Mouse (Mus musculus) splenic B cell, adult 2 months (primary cell): ENCODE results near the gene Ccdc96.

Experiments
- DNase-seq: peaks from one replicate; pipeline ENCODE4 v3.0.0-alpha.2; 2011; ENCODE audit warnings: low read depth, low spot score
- H3K27me3 ChIP-seq: 2 replicates; pipeline ENCODE4 v1.6.1; 2012; ENCODE audit warnings: mild to moderate bottlenecking, low read length, moderate library complexity, mixed read lengths; ENCODE audit not compliant: control insufficient read depth, poor library complexity, insufficient read depth, severe bottlenecking
- H3K36me3 ChIP-seq: 2 replicates; pipeline ENCODE4 v1.6.1; 2012; ENCODE audit warnings: mild to moderate bottlenecking, low read length, moderate library complexity, mixed read lengths; ENCODE audit not compliant: control insufficient read depth, poor library complexity, insufficient read depth, severe bottlenecking

Ccdc96 gene

GRCm38 (mm10) chr5:36462810-36463209 is 21.6 kb upstream of the Ccdc96 start:
- no peaks in the 10 kb centered on the region for H3K36me3 ChIP-seq
- no peaks in the 10 kb centered on the region; the same call in 1 of the 2 replicates for H3K27me3 ChIP-seq
- peak; percentile 87 for DNase-seq

GRCm38 (mm10) chr5:36463391-36463790 is 21.0 kb upstream of the Ccdc96 start:
- Histone ChIP-seq H3K27me3 (no peaks in the 10 kb centered on the region; the same call in 1 of the 2 replicates), H3K36me3 (no peaks in the 10 kb centered on the region)
- DNase-seq, result no peak

DNA sequence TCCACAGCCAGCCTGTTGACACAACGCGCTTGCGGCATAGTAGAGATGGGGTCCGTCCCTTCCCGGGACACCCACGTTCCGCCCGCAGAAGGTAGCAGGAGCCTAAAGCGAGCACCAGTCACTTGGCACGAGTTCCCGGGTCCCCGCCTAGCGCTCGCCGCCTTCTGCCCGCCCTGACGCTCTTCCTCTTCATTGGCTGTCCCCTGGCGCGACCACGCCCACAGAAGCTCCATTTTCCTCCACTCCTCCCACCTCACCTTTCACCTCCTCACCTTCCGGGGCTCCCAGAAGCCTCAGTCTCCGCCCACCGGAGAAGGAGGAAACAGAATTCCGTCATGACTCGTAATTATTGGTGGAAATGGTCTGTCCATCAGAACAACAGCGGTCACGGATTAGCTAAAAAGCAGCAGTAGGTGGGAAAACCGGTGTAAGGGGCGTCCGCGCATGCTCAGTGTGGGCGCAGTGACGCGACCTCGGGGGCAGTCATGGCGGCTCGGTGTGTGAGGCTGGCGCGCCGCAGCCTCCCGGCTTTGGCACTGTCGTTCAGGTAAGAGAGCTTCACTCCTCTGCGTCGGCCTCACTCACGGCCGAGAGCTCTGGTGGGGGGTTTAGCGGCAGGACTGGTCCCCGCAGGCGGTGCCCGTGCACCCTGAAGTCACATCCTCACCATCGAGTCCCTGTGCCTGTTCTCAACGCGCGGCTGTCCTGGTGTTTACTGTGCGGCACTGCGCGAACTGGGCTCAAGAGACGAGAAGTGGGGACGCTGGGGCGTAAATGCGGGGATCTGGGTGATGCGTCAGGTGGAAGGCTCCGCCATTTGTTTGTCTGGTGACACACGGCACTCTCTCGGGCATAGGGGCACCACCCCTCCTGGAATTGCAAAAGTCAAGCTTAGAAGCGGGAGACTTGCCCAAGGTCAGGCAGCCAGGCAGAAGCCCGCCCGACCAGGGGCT is 19.4 kb upstream of the Ccdc96 start, which contains the start of gene Grpel1:
TSS of gene Grpel1 (plus strand) at position 290 of the 953 bp plus-strand sequence.
- peak; percentile 99 for DNase-seq
- Histone ChIP-seq H3K36me3 (no peaks in the 10 kb centered on the region; the same call in 1 of the 2 replicates), H3K27me3 (no peaks in the 10 kb centered on the region)

DNA sequence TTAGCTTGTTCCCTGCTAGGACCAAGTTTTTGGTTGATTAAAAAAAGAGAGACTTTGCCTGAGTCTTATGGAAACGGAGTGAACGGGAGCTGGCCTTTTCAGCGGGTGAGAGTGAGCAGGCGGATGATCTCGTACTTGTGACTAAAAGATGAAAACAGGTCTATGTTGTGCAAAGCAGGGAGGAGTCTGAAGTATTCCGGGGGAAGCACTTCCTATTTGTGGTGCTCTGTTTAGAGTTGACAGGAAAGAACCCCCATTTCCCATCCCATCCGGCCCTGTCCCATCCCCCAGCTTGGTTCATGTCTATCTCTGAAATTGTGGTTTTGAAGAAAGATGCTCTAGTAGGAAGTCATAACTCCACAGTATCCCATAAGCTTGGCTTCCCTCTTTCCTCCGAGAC is 18.5 kb upstream of the Ccdc96 start:
- DNase-seq, result no peak
- Histone ChIP-seq H3K27me3 (no peaks in the 10 kb centered on the region), H3K36me3 (peaks cover 1% of the 10 kb centered on the region; the same call in 1 of the 2 replicates)

DNA sequence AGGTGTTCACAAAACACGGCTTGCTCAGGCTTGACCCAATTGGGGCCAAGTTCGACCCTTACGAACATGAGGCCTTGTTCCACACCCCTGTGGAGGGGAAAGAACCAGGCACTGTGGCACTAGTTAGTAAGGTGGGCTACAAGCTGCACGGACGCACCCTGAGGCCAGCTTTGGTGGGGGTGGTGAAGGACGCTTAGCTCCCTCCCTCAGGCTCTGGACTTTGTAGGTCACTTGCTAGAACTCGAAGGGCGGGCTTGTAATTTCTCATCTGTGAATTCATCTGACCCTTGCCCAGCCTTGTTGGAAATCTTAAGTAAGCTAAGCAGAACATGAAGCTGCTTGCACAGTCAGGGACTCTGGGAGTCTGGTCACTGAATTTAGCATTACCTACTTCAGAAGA is 13.2 kb upstream of the Ccdc96 start:
- Histone ChIP-seq H3K36me3 (peaks cover 15% of the 10 kb centered on the region), H3K27me3 (no peaks in the 10 kb centered on the region)
- DNase-seq, result no peak

DNA sequence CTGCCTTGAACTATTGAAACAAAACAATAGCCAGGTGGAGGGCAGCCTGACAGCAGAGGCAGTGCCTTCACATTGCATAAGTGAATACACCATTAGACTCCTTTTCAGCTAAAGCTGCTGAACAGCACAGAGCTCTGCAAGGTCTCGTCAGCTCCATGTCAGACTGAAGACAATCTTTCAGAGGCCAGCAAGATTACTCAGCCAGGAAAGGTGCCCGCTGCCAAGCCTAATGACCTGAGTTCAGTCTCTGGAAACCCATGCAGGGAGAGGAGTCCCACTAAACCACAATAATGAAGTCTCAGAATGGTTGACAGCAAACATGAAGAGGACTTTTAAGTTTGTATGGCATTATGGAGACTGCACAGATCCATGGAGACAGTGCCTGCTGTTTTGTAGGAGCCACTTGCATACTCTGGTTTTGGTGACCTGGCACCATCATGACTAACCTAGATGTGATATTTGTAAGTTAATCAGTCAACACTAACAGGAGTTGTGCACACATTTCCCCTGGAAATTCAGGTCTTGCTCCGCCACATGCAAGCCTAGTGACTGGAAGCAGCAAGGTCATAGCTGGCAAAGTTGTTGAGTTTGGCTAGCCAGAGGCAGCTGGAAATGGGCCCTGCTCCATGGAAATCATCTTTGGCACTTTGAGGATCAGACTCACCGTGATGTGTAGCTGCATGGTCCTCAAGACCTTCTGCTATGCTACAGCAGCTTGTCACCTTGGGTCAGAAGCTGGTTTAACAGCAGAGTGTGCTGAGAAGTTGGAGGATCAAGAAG is 11.3 kb upstream of the Ccdc96 start:
- Histone ChIP-seq H3K27me3 (no peaks in the 10 kb centered on the region), H3K36me3 (peaks cover 17% of the 10 kb centered on the region)
- no peak for DNase-seq

- peaks cover 17% of the 10 kb centered on the region for H3K36me3 ChIP-seq
- no peaks in the 10 kb centered on the region for H3K27me3 ChIP-seq
- peak; percentile 90 for DNase-seq
These were observed 10.1 kb upstream of the Ccdc96 start for GRCm38 (mm10) chr5:36474283-36474682.

GRCm38 (mm10) chr5:36477486-36477885 is 6.9 kb upstream of the Ccdc96 start:
- DNase-seq, result no peak
- H3K36me3 ChIP-seq, result peaks cover 7% of the 10 kb centered on the region
- no peaks in the 10 kb centered on the region for H3K27me3 ChIP-seq

DNA sequence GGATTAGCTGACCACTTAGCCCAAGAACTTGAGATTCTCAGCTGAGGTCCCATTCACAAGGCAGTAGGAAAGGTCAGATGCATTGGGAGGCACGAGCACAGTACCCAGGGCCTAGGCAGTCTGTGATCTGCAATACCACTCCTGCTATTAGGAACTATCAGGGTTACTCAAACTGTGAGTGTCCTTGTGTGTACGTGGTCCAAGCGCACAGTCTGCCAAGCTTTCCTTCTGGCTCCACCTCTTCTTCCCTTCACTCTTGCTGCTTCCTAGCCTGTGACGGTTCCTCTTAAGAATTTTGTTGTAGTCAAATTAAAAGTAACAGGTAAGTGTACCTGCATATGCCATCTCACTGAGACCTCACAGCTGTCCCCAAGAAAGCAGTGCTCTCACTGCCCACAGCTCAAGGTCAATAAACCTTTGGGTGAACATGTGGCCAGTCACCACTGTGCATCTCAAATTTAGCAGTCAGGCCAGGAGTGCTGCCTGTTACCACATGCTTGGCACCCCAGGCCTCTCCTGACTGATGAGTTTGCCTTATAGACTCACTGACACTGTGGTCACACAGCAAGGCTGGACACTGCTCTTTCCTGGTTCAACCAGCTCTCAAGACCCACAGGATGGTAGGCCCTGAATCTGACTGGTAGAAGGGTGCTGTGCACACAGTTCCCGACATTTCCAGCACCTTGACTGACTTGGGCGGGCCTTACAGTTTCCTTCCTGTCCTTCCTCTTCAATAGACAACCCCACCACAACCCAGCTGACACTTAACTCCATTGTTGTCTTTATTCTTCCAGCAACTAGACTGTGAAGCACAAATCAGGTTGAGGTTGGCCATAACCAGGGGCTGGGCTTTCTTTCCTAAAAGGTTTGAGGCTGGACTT is 5.6 kb upstream of the Ccdc96 start:
- peaks cover 4% of the 10 kb centered on the region for H3K36me3 ChIP-seq
- no peak for DNase-seq
- no peaks in the 10 kb centered on the region for H3K27me3 ChIP-seq

- no peak for DNase-seq
- Histone ChIP-seq H3K36me3 (peaks cover 4% of the 10 kb centered on the region), H3K27me3 (no peaks in the 10 kb centered on the region)
These were observed 4.7 kb upstream of the Ccdc96 start for GRCm38 (mm10) chr5:36479735-36480134.

GRCm38 (mm10) chr5:36480398-36480797 is 4.0 kb upstream of the Ccdc96 start:
- no peaks in the 10 kb centered on the region for H3K27me3 ChIP-seq
- peaks cover 4% of the 10 kb centered on the region for H3K36me3 ChIP-seq
- DNase-seq, result peak; percentile 85

- Histone ChIP-seq H3K36me3 (peaks cover 3% of the 10 kb centered on the region), H3K27me3 (no peaks in the 10 kb centered on the region)
- peak; percentile 49 for DNase-seq
These were observed 3.3 kb upstream of the Ccdc96 start for GRCm38 (mm10) chr5:36481114-36481513.

DNA sequence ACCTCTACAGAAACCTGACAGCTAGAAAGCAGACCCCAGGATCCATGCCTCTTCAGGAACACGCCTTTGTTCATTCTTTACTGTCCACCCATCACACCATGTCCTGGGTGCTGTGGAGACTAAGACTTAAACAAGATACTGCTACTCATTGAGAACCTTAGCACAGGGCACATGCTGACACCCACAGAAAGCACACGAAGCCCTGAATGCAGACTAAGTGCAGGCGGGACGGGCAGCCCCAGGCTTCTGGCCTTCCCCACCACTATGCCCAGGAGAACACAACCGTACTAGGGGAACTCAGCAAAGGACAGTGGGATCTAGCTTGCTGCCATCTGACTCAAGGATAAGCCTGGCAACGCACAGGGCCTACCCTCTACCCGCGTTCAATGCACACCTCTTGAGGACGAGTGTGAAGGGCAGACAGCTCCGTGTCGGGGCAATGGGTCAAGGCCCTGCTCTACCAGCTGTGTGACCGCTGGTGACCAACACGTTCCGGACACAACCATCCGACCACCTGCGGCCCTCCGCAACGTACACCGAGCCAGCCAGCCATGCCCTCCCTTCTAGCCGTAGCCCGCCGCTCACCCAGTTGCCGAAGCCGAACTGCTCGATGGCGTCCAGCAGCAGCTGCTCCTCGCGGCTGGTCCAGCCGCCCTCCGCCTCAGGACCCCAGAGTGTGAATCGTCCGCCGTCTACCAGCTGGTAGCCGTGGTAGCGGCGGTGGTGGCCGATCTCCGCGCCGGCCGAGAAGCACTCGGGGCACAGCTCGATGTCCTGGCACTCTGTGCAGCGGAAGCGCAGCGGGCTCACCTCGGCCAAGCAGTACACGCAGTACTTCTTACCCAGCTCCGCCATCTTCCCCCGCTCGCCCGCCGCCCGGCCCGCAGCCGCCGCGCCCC is 936 bp upstream of the Ccdc96 start:
- peak; percentile 64 for DNase-seq
- no peaks in the 10 kb centered on the region for H3K36me3 ChIP-seq
- H3K27me3 ChIP-seq, result no peaks in the 10 kb centered on the region
